Mouse (Mus musculus) T-helper 2 cell (primary cell): ENCODE results near the gene Hspa1b.
"Not testable (repeated sequence)": the region's sequence is repeated elsewhere in the genome, so short reads cannot be mapped to it uniquely, and the experiment has no call there.

Source experiments
- in situ Hi-C: fragments of 300-600 bp; cut with MboI, MseI; formaldehyde crosslinking; loops from one replicate; pipeline ENCODE4 v1.15.1; 2025; ENCODE audit warnings: high pct_unique_total_duplicates

The Hspa1b gene

GRCm38 (mm10) chr17:34957291-34957690 is 1.7 kb downstream of the Hspa1b start:
- in situ Hi-C loops = not testable (repeated sequence)

- in situ Hi-C loops = no loop called here
These were observed 2.7 kb downstream of the Hspa1b start for GRCm38 (mm10) chr17:34956340-34956739.

GRCm38 (mm10) chr17:34955884-34956283 is 3.2 kb downstream of the Hspa1b start:
- in situ Hi-C loops = no loop called here

DNA sequence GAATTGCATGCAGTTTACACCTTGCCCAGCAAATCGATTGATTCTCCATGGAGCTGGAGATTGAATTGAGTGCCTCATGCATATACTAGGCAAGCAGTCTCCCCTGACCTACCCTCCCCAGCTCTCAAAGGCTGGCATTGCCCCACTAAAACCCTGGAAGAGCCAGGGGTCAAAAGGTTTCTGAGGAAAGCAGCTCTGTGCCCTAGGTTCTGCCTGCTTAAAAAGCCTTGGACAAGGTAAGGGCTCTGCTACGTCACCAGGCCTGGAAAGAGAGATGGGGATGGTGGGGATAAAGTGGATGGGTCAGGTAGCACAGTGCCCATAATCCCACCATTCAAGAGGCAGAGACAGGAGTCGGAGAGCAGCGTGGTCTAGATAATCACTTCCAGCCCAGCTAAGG is 4.2 kb downstream of the Hspa1b start:
- in situ Hi-C loops = no loop called here

DNA sequence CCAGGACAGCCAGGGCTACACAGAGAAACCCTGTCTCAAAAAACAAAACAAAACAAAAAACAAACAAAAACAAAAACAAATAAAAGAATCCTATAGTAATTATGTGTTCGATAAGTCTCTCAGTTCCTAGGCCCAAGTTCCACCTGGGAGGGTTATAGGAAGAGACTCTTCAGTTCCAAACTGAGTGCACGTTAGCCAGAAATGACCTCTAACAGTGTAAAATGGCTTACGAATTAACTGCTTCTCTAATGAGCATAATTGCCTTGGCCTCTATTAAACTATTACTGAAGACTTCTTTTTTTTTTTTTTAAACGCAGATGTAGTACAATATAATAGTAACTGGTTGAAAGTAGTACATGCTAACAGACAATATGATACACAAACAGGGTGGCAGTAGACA is 5.1 kb downstream of the Hspa1b start:
- in situ Hi-C loops = no loop called here

DNA sequence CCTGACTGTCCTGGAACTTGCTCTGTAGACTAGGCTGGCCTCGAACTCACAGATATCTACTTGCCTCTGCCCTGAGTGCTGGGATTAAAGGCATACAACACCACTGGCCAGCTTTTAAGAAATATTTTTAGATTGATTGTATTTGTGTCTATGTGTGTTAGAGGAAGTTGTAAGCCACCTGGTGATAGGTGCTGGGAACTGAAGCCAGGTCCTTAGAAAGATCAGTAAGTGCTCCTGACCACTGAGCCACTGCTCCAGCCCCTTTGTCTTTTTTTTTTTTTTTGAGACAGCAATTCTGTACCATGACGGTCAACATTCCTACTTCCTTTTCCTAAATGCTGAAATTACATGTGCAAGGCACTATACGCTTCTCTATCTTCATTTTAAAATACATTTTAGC is 5.8 kb downstream of the Hspa1b start:
- in situ Hi-C loops = no loop called here

- in situ Hi-C loops = no loop called here
These were observed 6.5 kb downstream of the Hspa1b start for GRCm38 (mm10) chr17:34952378-34953040.

DNA sequence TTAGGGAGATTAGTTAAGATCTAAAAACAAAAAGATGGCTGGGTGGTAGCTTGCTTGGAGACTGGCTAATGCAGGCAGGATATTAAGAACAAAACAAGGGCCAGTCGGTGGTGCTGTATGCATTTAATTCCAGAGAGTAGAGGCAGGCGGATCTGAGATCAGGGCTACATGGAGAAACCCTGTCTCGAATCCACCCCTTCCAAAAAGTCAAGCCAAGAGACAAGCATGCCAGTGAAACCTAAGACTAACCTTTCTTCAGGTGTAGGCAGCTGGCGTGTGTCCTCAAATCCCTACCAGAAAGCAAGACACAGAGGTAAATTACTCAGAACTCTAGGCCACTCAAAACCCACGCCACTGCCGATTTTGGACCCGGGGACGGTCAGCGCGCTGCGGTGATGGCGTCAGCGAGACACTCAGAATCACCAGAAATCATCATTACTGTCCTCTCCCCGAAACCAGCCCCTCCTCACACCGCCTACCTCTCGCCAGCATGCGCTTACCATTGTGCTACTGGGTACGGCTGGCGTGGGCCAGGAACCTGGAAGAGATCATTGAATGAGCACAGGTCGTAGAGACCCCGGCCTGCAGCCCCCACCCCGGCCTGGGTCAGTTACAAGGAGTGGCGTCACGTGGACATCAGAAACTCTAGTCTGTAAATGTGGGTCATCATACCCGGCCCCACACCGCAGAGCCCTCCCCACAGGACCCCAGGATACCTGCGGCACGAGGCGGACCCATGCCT is 7.2 kb downstream of the Hspa1b start:
- in situ Hi-C loops = no loop called here

DNA sequence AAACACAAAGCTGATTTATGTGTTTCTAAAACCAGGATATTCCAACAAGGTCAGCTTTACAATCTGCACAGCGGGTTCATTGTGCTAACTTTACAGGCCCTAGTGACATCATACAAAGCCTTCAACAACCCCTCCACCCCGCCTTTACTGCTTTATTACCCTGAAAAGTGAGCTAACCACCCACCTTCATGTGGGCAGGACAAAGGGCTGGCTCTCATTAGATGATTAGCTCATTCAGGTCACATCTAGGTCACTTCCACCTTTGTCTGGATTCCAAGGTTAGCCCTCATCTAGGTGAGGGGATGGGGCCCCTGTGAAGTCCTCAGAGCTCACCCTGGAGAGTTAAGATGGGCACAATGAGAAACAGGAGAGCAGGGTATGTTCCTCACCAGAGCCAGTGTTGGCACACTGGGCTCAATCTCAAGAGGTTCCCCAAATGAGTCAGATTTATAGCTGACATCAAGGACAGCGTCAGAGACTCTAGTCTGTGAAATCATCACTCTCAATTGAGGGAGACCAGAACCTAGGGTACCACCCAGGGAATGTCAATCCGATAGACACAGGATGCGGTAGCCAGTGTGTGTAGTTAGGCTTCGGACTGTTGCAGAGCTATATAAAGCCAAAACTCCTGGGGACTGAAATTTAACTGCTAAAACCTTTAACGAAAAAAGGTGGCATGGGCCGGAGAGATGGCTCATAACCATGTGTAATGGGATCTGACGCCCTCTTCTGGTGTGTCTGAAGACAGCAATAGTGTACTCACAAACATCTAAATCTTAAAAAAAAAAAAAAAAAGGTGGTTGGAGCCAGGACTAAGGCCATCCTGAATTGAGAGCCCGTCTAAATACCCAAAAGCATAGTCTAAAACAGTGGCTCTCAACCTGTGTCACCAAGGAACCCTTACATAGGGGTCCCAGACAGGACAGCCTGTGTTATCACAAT is 8.3 kb downstream of the Hspa1b start:
- in situ Hi-C loops = no loop called here

GRCm38 (mm10) chr17:34949553-34949969 is 9.5 kb downstream of the Hspa1b start:
- in situ Hi-C loops = no loop called here

DNA sequence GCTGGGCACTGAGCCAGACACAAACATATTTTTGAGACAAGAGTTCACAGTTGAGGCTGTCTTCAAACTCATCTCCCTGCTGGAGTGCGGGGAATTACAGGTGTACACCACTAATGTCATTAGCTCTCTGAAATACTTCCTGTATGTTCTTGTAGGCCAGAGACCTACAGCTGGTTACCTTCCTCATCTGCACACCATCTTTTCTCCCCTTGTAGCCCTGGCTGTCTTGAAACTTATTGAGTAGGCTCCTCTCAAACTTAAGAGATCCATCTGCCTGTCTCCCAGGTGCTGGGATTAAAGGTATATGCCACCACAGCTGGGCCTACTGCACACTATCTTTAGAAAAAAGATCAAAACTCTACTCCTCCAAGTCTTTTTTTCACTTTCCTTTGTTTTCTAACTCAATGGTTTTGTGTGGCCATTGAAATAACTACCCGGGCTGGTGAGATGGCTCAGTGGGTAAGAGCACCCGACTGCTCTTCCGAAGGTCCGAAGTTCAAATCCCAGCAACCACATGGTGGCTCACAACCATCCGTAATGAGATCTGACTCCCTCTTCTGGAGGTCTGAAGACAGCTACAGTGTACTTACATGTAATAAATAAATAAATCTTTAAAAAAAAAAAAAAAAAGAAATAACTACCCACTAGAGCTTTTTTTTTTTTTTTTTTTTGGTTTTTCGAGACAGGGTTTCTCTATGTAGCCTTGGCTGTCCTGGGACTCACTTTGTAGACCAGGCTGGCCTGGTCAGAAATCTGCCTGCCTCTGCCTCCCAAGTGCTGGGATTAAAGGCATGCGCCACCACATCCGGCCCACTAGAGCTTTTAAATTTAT is 10.1 kb downstream of the Hspa1b start:
- in situ Hi-C loops = not testable (repeated sequence)

- in situ Hi-C loops = no loop called here
These were observed 11.4 kb downstream of the Hspa1b start for GRCm38 (mm10) chr17:34947606-34948005.

DNA sequence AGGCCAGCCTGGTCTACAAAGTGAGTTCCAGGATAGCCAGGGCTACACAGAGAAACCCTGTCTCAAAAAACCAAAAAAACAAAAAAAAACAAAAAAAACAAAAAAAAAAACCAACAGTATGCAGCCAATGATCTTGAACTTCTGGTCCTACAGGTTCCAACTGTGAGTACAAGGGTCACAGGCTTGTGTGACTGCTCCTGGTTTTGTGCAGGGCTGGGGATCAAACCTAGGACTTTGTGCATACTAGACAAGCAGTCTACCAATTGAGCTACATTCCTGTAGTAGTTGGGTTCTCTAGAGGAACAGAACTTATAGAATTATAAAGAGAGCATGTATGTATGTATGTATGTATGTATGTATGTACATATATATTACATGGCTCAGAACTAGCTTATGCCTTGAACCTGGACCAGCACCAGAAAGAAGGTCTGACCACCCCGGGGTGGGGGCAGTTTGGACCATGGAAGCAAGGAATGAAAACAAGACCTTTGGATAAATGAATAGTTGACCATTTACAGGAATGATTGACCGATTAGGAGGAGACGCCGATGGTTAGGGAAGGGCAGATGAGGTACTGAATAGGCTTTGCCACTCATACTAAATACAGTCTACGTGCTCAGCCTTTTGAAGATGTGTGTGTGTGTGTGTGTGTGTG is 12.4 kb downstream of the Hspa1b start:
- in situ Hi-C loops = no loop called here

DNA sequence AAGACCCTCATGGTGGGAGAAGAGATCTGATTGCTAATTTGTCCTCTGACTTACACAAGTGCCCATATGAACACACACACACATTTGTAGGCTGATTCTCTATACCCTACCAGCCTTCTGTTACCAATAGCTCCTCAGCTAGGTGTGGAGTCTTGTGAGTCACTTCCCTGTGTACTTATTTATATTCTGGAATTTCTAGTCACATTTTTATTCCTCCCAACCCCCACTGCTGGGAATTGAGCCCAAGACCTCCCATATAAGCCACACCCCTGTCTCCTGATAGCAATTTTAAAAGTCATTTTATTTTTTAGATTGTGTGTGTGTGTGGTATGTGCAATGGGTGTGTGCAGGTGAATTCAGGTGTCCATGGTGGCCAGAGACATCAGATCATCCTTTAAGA is 14.7 kb downstream of the Hspa1b start:
- in situ Hi-C loops = no loop called here

DNA sequence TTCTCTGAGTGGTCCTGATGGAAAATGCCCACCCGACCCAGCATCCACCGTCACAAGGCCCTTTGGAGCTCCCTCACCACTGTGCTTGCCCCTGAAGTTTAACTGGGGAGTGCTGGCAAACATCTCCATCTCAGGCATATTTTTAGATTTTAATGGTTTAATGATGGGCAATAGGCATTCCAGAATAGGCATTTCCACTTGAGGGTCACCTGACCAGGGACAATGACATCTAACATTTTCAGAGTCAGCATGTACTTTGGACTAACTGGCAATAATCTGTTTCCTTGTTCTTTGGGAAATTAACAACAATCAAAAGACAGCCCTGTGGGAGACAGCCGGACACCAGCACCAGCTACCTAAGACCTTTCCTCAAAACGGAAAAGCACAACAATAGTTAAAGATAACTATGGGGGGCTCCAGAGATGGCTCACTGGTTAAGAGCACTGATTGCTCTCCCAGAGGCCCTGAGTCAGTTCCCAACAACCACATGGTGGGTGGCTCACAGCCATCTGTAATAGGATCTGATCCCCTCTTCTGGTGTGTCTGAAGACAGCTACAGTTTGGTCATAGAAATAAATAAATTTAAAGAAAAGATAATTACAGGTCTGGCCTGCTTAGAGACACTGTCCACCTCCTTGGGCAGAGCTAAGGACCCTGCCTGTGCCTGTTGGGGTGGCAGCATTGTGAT is 15.8 kb downstream of the Hspa1b start:
- in situ Hi-C loops = no loop called here

DNA sequence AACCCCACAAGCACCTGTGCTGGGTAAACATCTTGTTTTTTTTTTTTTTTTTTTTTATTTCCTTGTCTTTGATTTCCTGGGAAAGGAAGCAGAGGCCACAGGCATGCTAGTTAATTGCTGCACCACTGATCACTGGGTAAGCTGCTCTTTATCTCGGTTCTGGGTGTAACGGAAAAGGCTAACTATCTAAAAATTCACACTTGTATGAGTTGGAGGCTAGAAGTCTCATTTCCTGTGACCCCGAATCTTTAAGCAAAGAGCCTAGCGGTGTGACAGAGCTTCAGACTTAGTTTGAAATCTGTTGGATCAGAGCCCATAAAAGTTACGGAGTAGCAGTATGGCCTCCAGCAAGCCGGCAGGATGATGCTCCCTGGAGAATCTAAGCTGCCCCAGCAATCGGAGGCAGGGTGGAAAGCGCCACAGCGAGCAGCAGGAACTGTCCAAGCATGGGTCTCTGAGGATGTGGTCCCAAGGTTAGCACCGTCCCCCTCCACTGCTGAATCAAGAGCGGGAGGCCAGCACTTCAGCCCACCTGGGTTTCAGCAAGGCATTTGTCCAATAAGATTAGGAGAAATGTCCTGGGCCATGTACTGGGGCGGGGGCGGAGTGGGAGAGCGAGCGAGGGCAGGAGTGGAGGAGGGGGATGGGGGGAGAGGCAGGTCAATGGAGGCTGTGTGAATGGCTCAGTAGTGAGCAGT is 17.5 kb downstream of the Hspa1b start:
- in situ Hi-C loops = no loop called here

- in situ Hi-C loops = loop anchor here (5.0 kb wide), 1 partner anchor 36 kb away; no protein-coding TSS in a partner anchor
These were observed 21.0 kb downstream of the Hspa1b start for GRCm38 (mm10) chr17:34937960-34938505.

GRCm38 (mm10) chr17:34934830-34935229 is 24.2 kb downstream of the Hspa1b start:
- in situ Hi-C loops = loop anchor here (5.0 kb wide), 1 partner anchor 33 kb away; no protein-coding TSS in a partner anchor

GRCm38 (mm10) chr17:34934031-34934430 is 25.0 kb downstream of the Hspa1b start:
- in situ Hi-C loops = no loop called here
